Mouse (Mus musculus): ENCODE data around the gene Cd3eap. TPM values are rescaled to one million over a fixed set of nuclear protein-coding genes. Genes with fewer than 3 reads are reported as not detected.

Cd3eap gene
- polyA plus RNA-seq (2012; rRNA removed): 3.9 and 7.8 TPM in 2 replicates

GRCm38 (mm10) chr7:19359299-19359891, at the start of gene Cd3eap, which contains the start of gene Ppp1r13l:
TSS of gene Cd3eap (minus strand) at chr7:19359483.
TSS of gene Ppp1r13l (plus strand) at chr7:19359749.

GRCm38 (mm10) chr7:19404476-19404875, 45.2 kb upstream of the Cd3eap start, which contains the start of gene Ckm:
TSS of gene Ckm (plus strand) at chr7:19404776.

GRCm38 (mm10) chr7:19403731-19404296, 44.5 kb upstream of the Cd3eap start, which contains the start of gene Klc3:
TSS of gene Klc3 (minus strand) at chr7:19404104.

GRCm38 (mm10) chr7:19381377-19382165, 22.3 kb upstream of the Cd3eap start, which contains the start of gene Ercc2:
TSS of gene Ercc2 (plus strand) at chr7:19382010.

GRCm38 (mm10) chr7:19344237-19344847, 14.9 kb downstream of the Cd3eap start, which contains the start of gene Ercc1:
TSS of gene Ercc1 (plus strand) at chr7:19344778.

GRCm38 (mm10) chr7:19309884-19310641, 49.2 kb downstream of the Cd3eap start, which contains the start of gene Fosb:
TSS of gene Fosb (minus strand) at chr7:19310051.

Other genes starting within 250 kb of the Cd3eap start
- 0.05 and 0.11 TPM in 2 replicates for gene Gm4969, start 241.1 kb downstream of the Cd3eap start, polyA plus RNA-seq (2012; rRNA removed)
- 4.7 and 6.4 TPM in 2 replicates for gene Fbxo46, start 239.6 kb downstream of the Cd3eap start, polyA plus RNA-seq (2012; rRNA removed)
- 7.6 and 10.2 TPM in 2 replicates for gene Qpctl, start 210.2 kb downstream of the Cd3eap start, polyA plus RNA-seq (2012; rRNA removed)
- gene Snrpd2, start 209.8 kb downstream of the Cd3eap start, polyA plus RNA-seq (2012; rRNA removed): 3.1 and 3.8 TPM in 2 replicates
- gene Gipr, start 193.4 kb downstream of the Cd3eap start, polyA plus RNA-seq (2012; rRNA removed): 0.16 and 0.48 TPM in 2 replicates
- 25.7 and 35.9 TPM in 2 replicates for gene Eml2, start 183.1 kb downstream of the Cd3eap start, polyA plus RNA-seq (2012; rRNA removed)
- gene Gpr4, start 146.9 kb downstream of the Cd3eap start, polyA plus RNA-seq (2012; rRNA removed): 5.0 and 5.8 TPM in 2 replicates
- gene Opa3, start 131.1 kb downstream of the Cd3eap start, polyA plus RNA-seq (2012; rRNA removed): 15.9 and 16.9 TPM in 2 replicates
- 232 and 302 TPM in 2 replicates for gene Vasp, start 87.7 kb downstream of the Cd3eap start, polyA plus RNA-seq (2012; rRNA removed)
- gene Ppm1n, start 79.4 kb downstream of the Cd3eap start, polyA plus RNA-seq (2012; rRNA removed): 0.23 and 1.3 TPM in 2 replicates
- 25.7 and 26.9 TPM in 2 replicates for gene Rtn2, start 76.9 kb downstream of the Cd3eap start, polyA plus RNA-seq (2012; rRNA removed)
- gene Fosb, start 49.4 kb downstream of the Cd3eap start, polyA plus RNA-seq (2012; rRNA removed): 1.1 and 2.1 TPM in 2 replicates
- gene Ercc1, start 14.7 kb downstream of the Cd3eap start, polyA plus RNA-seq (2012; rRNA removed): 16.8 and 21.2 TPM in 2 replicates
- 21.4 and 23.5 TPM in 2 replicates for gene Ppp1r13l, start 266 bp upstream of the Cd3eap start, polyA plus RNA-seq (2012; rRNA removed)
- 25.1 and 27.9 TPM in 2 replicates for gene Ercc2, start 22.5 kb upstream of the Cd3eap start, polyA plus RNA-seq (2012; rRNA removed)
- 16.2 and 18.5 TPM in 2 replicates for gene Klc3, start 44.6 kb upstream of the Cd3eap start, polyA plus RNA-seq (2012; rRNA removed)
- gene Ckm, start 45.3 kb upstream of the Cd3eap start, polyA plus RNA-seq (2012; rRNA removed): 315 and 356 TPM in 2 replicates
- gene Mark4, start 99.3 kb upstream of the Cd3eap start, polyA plus RNA-seq (2012; rRNA removed): 10.8 and 27.7 TPM in 2 replicates
- gene Exoc3l2, start 103.8 kb upstream of the Cd3eap start, polyA plus RNA-seq (2012; rRNA removed): 6.3 and 7.2 TPM in 2 replicates
- 7.3 and 15.7 TPM in 2 replicates for gene Bloc1s3, start 148.9 kb upstream of the Cd3eap start, polyA plus RNA-seq (2012; rRNA removed)
- gene Trappc6a, start 148.9 kb upstream of the Cd3eap start, polyA plus RNA-seq (2012; rRNA removed): 119 and 179 TPM in 2 replicates
- gene Nkpd1, start 158.4 kb upstream of the Cd3eap start, polyA plus RNA-seq (2012; rRNA removed): 45.5 and 87.5 TPM in 2 replicates
- 78.3 and 88.5 TPM in 2 replicates for gene Ppp1r37, start 203.6 kb upstream of the Cd3eap start, polyA plus RNA-seq (2012; rRNA removed)
- gene Zfp296, start 217.8 kb upstream of the Cd3eap start, polyA plus RNA-seq (2012; rRNA removed): 7.5 and 7.9 TPM in 2 replicates
- gene Gemin7, start 218.1 kb upstream of the Cd3eap start, polyA plus RNA-seq (2012; rRNA removed): 59.4 and 88.0 TPM in 2 replicates
- 68.5 and 172 TPM in 2 replicates for gene Clasrp, start 245.0 kb upstream of the Cd3eap start, polyA plus RNA-seq (2012; rRNA removed)